8 mouse cellular contexts compared by ENCODE assay signal in the genomic region with DNA sequence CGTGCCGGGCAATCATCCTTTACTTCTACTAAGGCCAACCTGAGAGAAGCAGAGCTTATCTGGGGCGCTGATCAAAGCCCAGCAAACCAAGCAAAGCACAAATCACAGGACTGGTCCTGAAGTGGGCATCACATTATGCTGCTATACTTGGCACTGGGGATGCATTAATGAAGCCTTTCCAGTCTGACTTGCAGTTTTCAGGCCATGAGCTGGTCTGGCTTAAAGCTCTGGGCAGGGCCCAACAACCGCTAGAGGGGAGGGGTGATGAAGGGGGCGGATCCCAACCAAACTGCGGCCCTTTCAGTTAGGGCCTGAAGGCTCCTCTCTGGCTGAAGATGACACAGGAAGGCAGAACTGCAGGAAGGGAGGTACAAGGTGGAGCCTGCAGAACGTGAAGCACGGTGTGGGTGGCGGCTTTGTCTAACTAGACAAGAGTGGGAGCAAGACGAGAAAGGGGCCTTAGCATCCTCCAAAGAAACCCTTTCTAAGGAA. TPM values are rescaled to one million over a fixed set of nuclear protein-coding genes. Genes with fewer than 3 reads are reported as not detected.
DNase-seq lines count a peak whose midpoint lies in the region; ATAC-seq lines count a peak whose summit lies in the region.

No protein-coding gene starts in this region.

- H3K36me3 ChIP-seq in forebrain, embryonic 11.5 days (ENCODE audit: control insufficient read depth, insufficient read depth, low read length) = peaks cover 13% of the 10 kb centered on the region
- peaks cover 47% of the 10 kb centered on the region for H3K36me3 ChIP-seq in lung, embryonic 15.5 days

- no peaks in the 10 kb centered on the region for H3K9me3 ChIP-seq in forebrain, embryonic 11.5 days (ENCODE audit: control insufficient read depth, low read length)
- H3K9me3 ChIP-seq in lung, embryonic 15.5 days = no peaks in the 10 kb centered on the region

- ATAC-seq in forebrain, embryonic 11.5 days (replicated peaks; ENCODE audit: low FRiP score) = no peak
- ATAC-seq in lung, embryonic 15.5 days (ENCODE audit: borderline replicate concordance, extremely low read depth, low FRiP score, low TSS enrichment) = no peak

- peak overlapping the region; percentile 96 for H3K4me2 ChIP-seq in forebrain, embryonic 11.5 days (ENCODE audit: low read depth, low read length, severe bottlenecking)
- H3K4me2 ChIP-seq in lung, embryonic 15.5 days = peak overlapping the region; percentile 82

- peak; percentile 45 for DNase-seq in ovary, postnatal 36 days (ENCODE audit: low spot score)
- no peak for DNase-seq in ovary, adult 18-20 months (ENCODE audit: low spot score)
- peak; percentile 75 to 76 for DNase-seq in adrenal gland, postnatal 36 days
- peak; percentile 66 for DNase-seq in forebrain, embryonic 11.5 days (ENCODE audit: low spot score)
- peak; percentile 72 for DNase-seq in kidney, adult 11 months
- peak; percentile 41 for DNase-seq in retina, postnatal 1 day
- no peak for DNase-seq in frontal cortex, postnatal 25 days (ENCODE audit: low spot score in 2 of 2)

- H3K9ac ChIP-seq in forebrain, embryonic 11.5 days (ENCODE audit: low read length) = peak overlapping the region; percentile 66
- H3K9ac ChIP-seq in lung, embryonic 15.5 days = peak overlapping the region; percentile 62

- H3K27ac ChIP-seq in forebrain, embryonic 11.5 days (ENCODE audit: low read depth, low read length) = 0 out of 2 replicates have a peak overlapping the region, but pooled peaks have one; percentile 25
- H3K27ac ChIP-seq in lung, embryonic 15.5 days = peak overlapping the region; percentile 27

- no peaks in the 10 kb centered on the region for H3K27me3 ChIP-seq in forebrain, embryonic 11.5 days (ENCODE audit: control insufficient read depth, insufficient read depth, low read length)
- H3K27me3 ChIP-seq in lung, embryonic 15.5 days = no peaks in the 10 kb centered on the region

- peak overlapping the region; percentile 82 for H3K4me3 ChIP-seq in forebrain, embryonic 11.5 days (ENCODE audit: low read depth, low read length)
- peak overlapping the region; percentile 61 for H3K4me3 ChIP-seq in lung, embryonic 15.5 days

- H3K4me1 ChIP-seq in forebrain, embryonic 11.5 days (replicated peaks; ENCODE audit: control insufficient read depth, insufficient read depth, low read length) = peaks cover 11% of the 10 kb centered on the region; the same call in 1 of the 2 replicates
- H3K4me1 ChIP-seq in lung, embryonic 15.5 days = peaks cover 27% of the 10 kb centered on the region

- 25% methylated on average over 10 of the region's 10 CpGs for WGBS in forebrain, embryonic 11.5 days
- 18% methylated on average over 10 of the region's 10 CpGs for WGBS in lung, embryonic 15.5 days

RNA-seq across cellular contexts. Expression of gene Usp5, which starts 1.1 kb away (rescaled TPM):
- total RNA-seq in adrenal gland, postnatal 36 days (2021) = 100 to 1,000 TPM; 120 to 126 TPM
- polyA plus RNA-seq in forebrain, embryonic 11.5 days (2014; fragmentation: Nextera tagmentation; extraction: Ambion mirVana) = 182 and 184 TPM in 2 replicates
- polyA plus RNA-seq in lung, embryonic 15.5 days (2015; fragmentation: Nextera tagmentation; extraction: Ambion mirVana) = 149 and 152 TPM in 2 replicates

RNA-seq across cellular contexts. Expression of gene Cdca3, which starts 1.2 kb away (rescaled TPM):
- 1 to 10 TPM; 5.9 to 9.2 TPM for total RNA-seq in adrenal gland, postnatal 36 days (2021)
- 276 and 307 TPM in 2 replicates for polyA plus RNA-seq in forebrain, embryonic 11.5 days (2014; fragmentation: Nextera tagmentation; extraction: Ambion mirVana)
- 188 and 197 TPM in 2 replicates for polyA plus RNA-seq in lung, embryonic 15.5 days (2015; fragmentation: Nextera tagmentation; extraction: Ambion mirVana)

RNA-seq across cellular contexts. Expression of gene Gnb3, which starts 11.9 kb away (rescaled TPM):
- 1 to 10 TPM; 6.2 to 8.1 TPM for total RNA-seq in adrenal gland, postnatal 36 days (2021)
- 0.71 and 1.1 TPM in 2 replicates for polyA plus RNA-seq in forebrain, embryonic 11.5 days (2014; fragmentation: Nextera tagmentation; extraction: Ambion mirVana)
- 0.38 and 1.1 TPM in 2 replicates for polyA plus RNA-seq in lung, embryonic 15.5 days (2015; fragmentation: Nextera tagmentation; extraction: Ambion mirVana)

RNA-seq across cellular contexts. Expression of gene Tpi1, which starts 14.1 kb away (rescaled TPM):
- total RNA-seq in adrenal gland, postnatal 36 days (2021) = 100 to 1,000 TPM; 406 to 411 TPM
- polyA plus RNA-seq in forebrain, embryonic 11.5 days (2014; fragmentation: Nextera tagmentation; extraction: Ambion mirVana) = 875 and 885 TPM in 2 replicates
- 712 and 746 TPM in 2 replicates for polyA plus RNA-seq in lung, embryonic 15.5 days (2015; fragmentation: Nextera tagmentation; extraction: Ambion mirVana)

RNA-seq across cellular contexts. Expression of gene Spsb2, which starts 19.7 kb away (rescaled TPM):
- total RNA-seq in adrenal gland, postnatal 36 days (2021) = 10 to 100 TPM; 16.9 to 25.4 TPM
- 7.5 and 8.4 TPM in 2 replicates for polyA plus RNA-seq in forebrain, embryonic 11.5 days (2014; fragmentation: Nextera tagmentation; extraction: Ambion mirVana)
- 11.6 and 12.7 TPM in 2 replicates for polyA plus RNA-seq in lung, embryonic 15.5 days (2015; fragmentation: Nextera tagmentation; extraction: Ambion mirVana)

Comparison
In these comparisons a context has a peak if more than half of its experiments do, and no peak if none do; other contexts are left out.
1. DNase-seq: peak in ovary, postnatal 36 days (single experiment), adrenal gland, postnatal 36 days (2 of 2), forebrain, embryonic 11.5 days (single experiment), kidney, adult 11 months (single experiment) and retina, postnatal 1 day (single experiment); none in ovary, adult 18-20 months (single experiment) and frontal cortex, postnatal 25 days (0 of 2).